Mouse (Mus musculus): ENCODE results near the gene Cfap43.

GRCm38 (mm10) chr19:47716144-47716543 is 202.9 kb downstream of the Cfap43 start:
- TF ChIP-seq ZC3H11A (IDR thresholded peaks at IDR 0.05; ENCODE audit: borderline replicate concordance, low read depth, low read length) = no peak; the same call in 1 of the 2 replicates
- no peak for TF ChIP-seq MAFK (IDR thresholded peaks at IDR 0.05; ENCODE audit: insufficient read depth, low read depth, low read length)
- TF ChIP-seq CHD2 (IDR thresholded peaks at IDR 0.05; ENCODE audit: low read depth, low read length) = no peak
- TF ChIP-seq HCFC1 (IDR thresholded peaks at IDR 0.05; ENCODE audit: borderline replicate concordance, insufficient read depth, low read length) = no peak
- no peak for TF ChIP-seq ZNF384 (IDR thresholded peaks at IDR 0.05; ENCODE audit: low read depth, low read length)

Measured in ES-E14 (cell line).